Mouse (Mus musculus) heart, adult 11 months (tissue): Measurements from ENCODE around the gene Krba1.

ENCODE experiments used
- DNase-seq: peaks from one replicate; pipeline ENCODE4 v3.0.0; 2022

Gene Krba1

GRCm38 (mm10) chr6:48426956-48427355, 31.6 kb downstream of the Krba1 start:
- DNase-seq = no peak

GRCm38 (mm10) chr6:48428769-48429557, 33.6 kb downstream of the Krba1 start:
- peak; percentile 96 for DNase-seq

- DNase-seq = no peak
These were observed 35.4 kb downstream of the Krba1 start for GRCm38 (mm10) chr6:48430748-48431147.

- no peak for DNase-seq
These were observed 37.8 kb downstream of the Krba1 start for GRCm38 (mm10) chr6:48432893-48433816.

GRCm38 (mm10) chr6:48434651-48435050, 39.3 kb downstream of the Krba1 start:
- DNase-seq = no peak

GRCm38 (mm10) chr6:48435111-48435510, 39.7 kb downstream of the Krba1 start:
- DNase-seq = no peak

GRCm38 (mm10) chr6:48435706-48436349, 40.4 kb downstream of the Krba1 start:
- DNase-seq = no peak

GRCm38 (mm10) chr6:48437679-48438376, 42.4 kb downstream of the Krba1 start:
- no peak for DNase-seq

- DNase-seq = no peak
These were observed 43.2 kb downstream of the Krba1 start for GRCm38 (mm10) chr6:48438475-48439125.

- no peak for DNase-seq
These were observed 44.3 kb downstream of the Krba1 start for GRCm38 (mm10) chr6:48439654-48440053.

GRCm38 (mm10) chr6:48440306-48441014, 45.1 kb downstream of the Krba1 start:
- DNase-seq = no peak

GRCm38 (mm10) chr6:48443592-48444309, 48.4 kb downstream of the Krba1 start:
- DNase-seq = peak; percentile 100

GRCm38 (mm10) chr6:48444310-48445180, 49.2 kb downstream of the Krba1 start:
- DNase-seq = peak; percentile 99

- peak; percentile 98 for DNase-seq
These were observed 50.1 kb downstream of the Krba1 start, which contains the start of gene Zfp467 for GRCm38 (mm10) chr6:48445181-48446101. TSS of gene Zfp467 (minus strand) at chr6:48445825.

- DNase-seq = peak; percentile 96
These were observed 50.9 kb downstream of the Krba1 start for GRCm38 (mm10) chr6:48446256-48446655.

- no peak for DNase-seq
These were observed 51.5 kb downstream of the Krba1 start for GRCm38 (mm10) chr6:48446896-48447295.

GRCm38 (mm10) chr6:48447929-48448328, 52.5 kb downstream of the Krba1 start, which contains the start of gene Sspo:
TSS of gene Sspo (plus strand) at chr6:48448229.
- no peak for DNase-seq

- DNase-seq = peak; percentile 94
These were observed 53.1 kb downstream of the Krba1 start for GRCm38 (mm10) chr6:48448527-48448926.
